Mouse (Mus musculus) olfactory bulb, adult 2 months (tissue): ENCODE data around the gene Robo2. TPM values are rescaled to one million over a fixed set of nuclear protein-coding genes. Genes with fewer than 3 reads are reported as not detected.

Source experiments
- H3K27ac ChIP-seq: fragments of 200-500 bp; 2 replicates; pipeline ENCODE4 v1.5.1; 2012; ENCODE audit warnings: low read depth, low read length; ENCODE audit not compliant: insufficient read depth
- H3K4me1 ChIP-seq: fragments of 200-500 bp; 2 replicates; pipeline ENCODE4 v1.6.1; 2012; ENCODE audit warnings: low read length; ENCODE audit not compliant: control insufficient read depth, insufficient read depth
- H3K4me3 ChIP-seq: fragments of 200-500 bp; 2 replicates; pipeline ENCODE4 v1.5.1; 2012; ENCODE audit warnings: mild to moderate bottlenecking, low read depth, low read length, moderate library complexity; ENCODE audit not compliant: insufficient read depth
- CTCF ChIP-seq: fragments of 200-500 bp; IDR thresholded peaks from 2 replicates; pipeline ENCODE4 v1.5.1; 2012; ENCODE audit warnings: low read depth, mild to moderate bottlenecking, low read length, moderate library complexity; ENCODE audit not compliant: insufficient read depth
- POLR2A ChIP-seq: fragments of 200-500 bp; IDR thresholded peaks from 2 replicates; pipeline ENCODE4 v1.6.1; 2012; ENCODE audit warnings: mild to moderate bottlenecking, low read depth, low read length, moderate library complexity; ENCODE audit not compliant: insufficient read depth
- WGBS: fragments of 180-500 bp; shearing (Covaris S2); methylation state at CpG from one replicate; pipeline ENCODE4 v1.1.7; 2018; 5-methylcytosine and 5-hydroxymethylcytosine counted together
- polyA plus RNA-seq: library from polyadenylated mRNA; stranded (reverse); fragments of >200 nt; gene quantifications from 2 replicates; pipeline ENCODE4 v1.2.4, GENCODE M21; 2012; ENCODE audit warnings: low replicate concordance; ENCODE audit not compliant: missing spikeins, insufficient read depth, insufficient read length

The Robo2 gene
- polyA plus RNA-seq, 1 experiment, result 51.4 TPM

DNA sequence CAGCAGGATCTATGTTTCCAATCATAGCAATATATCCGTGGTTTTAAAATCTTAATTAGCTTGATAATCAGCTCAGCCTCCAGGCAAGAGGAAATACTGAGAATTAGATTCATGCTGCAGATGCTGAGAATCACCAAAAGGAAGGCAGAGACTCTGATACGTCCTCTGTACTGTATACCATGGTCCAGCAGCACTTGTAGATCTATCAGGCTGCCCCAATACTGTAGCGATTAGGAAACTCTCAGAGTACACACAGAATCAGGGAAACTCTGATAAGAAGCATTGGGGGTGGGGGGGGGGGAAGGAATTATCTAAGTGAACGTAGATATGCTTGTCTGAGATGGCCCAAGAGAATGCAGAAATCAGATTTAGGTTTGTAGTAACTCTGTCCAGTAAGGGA, 496.7 kb downstream of the Robo2 start:
- Histone ChIP-seq H3K4me1 (no peaks in the 10 kb centered on the region), H3K27ac (no peak overlapping the region), H3K4me3 (no peak overlapping the region)
- 76% methylated on average over 4 of the region's 4 CpGs for WGBS
- TF ChIP-seq CTCF (no peak), POLR2A (no peak)

DNA sequence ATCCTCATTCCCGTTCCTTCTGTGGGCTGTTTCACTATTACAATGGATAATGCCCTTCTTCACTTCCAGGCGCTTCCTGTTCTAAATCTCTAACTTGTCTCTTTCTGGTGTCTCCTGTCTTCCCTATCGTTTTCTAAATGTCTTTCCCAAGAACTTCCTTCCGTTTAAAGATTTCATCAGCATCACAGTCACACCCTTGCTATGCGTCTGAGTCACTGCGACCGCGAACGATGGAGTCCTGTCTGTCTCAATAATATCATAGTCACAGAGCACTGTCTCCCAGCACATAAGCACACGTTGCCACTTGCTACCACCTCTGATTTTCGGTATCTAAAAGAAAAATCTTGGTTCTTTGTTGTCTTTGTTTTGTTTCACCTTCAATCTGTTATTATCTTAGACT, 503.1 kb downstream of the Robo2 start:
- Histone ChIP-seq H3K4me1 (no peaks in the 10 kb centered on the region), H3K4me3 (no peak overlapping the region), H3K27ac (no peak overlapping the region)
- 90% methylated on average over 11 of the region's 11 CpGs for WGBS
- TF ChIP-seq CTCF, result no peak
- no peak for TF ChIP-seq POLR2A

DNA sequence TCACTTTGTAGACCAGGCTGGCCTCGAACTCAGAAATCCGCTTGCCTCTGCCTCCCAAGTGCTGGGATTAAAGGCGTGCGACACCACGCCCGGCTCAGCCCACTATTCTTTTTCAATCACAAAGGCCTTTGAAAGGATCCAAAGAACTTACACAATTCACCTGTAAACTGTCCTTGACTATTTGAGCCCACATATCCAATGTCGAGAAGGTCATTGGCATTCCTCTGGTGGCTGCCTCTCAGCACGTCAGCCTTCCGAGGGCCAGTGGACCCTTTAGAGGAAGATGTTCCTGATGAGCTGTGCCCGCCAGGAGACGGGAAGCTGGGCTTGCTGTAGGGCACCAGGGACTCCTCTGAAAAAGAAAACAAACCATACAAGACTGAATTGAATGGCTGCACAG, 514.8 kb downstream of the Robo2 start:
- Histone ChIP-seq H3K4me1 (no peaks in the 10 kb centered on the region), H3K4me3 (no peak overlapping the region), H3K27ac (no peak overlapping the region)
- WGBS, result 96% methylated on average over 11 of the region's 11 CpGs
- no peak for TF ChIP-seq CTCF
- no peak for TF ChIP-seq POLR2A

DNA sequence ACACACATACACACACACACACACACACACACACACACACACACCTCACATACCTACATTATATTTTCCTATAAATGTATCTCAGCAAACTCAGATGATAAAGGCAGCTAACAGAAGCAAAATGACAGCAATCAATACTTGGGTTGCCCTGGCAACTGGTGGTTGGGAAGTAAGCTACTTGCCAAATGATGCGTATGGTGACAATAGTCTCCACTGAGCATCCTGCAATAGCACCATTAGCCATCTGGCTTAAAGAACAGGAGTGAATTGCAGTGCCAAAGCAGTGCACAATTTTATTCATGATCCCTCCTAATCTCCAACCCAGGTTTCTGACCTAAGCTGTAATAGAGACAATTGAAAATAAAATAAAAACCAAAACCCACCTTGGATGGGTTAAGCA, 529.7 kb downstream of the Robo2 start:
- Histone ChIP-seq H3K27ac (no peak overlapping the region), H3K4me1 (no peaks in the 10 kb centered on the region), H3K4me3 (no peak overlapping the region)
- TF ChIP-seq CTCF, result no peak
- 78% methylated on average over 1 of the region's 1 CpGs for WGBS

DNA sequence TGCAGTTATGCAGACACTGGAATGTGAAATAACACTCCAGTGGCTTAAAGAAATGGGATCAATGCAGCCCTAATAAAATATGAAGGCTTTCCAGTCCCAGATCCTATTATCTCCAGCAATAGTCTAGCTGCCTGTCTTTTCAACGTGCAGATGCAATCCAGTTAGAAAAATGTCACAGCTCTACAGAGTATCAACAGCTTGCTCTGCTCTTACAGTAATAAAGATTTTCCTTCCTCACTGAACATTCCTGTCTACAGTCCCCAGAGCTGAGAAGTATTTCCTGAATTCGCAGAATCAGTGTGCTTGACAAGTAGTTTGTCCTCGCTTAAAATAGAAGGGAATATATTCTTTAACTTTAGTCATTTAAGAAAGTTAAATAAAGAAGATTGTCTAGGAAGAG, 533.7 kb downstream of the Robo2 start:
- no peak overlapping the region for H3K4me3 ChIP-seq
- 71% methylated on average over 3 of the region's 3 CpGs for WGBS
- TF ChIP-seq CTCF (no peak), POLR2A (no peak)
- H3K27ac ChIP-seq, result no peak overlapping the region
- H3K4me1 ChIP-seq, result no peaks in the 10 kb centered on the region

DNA sequence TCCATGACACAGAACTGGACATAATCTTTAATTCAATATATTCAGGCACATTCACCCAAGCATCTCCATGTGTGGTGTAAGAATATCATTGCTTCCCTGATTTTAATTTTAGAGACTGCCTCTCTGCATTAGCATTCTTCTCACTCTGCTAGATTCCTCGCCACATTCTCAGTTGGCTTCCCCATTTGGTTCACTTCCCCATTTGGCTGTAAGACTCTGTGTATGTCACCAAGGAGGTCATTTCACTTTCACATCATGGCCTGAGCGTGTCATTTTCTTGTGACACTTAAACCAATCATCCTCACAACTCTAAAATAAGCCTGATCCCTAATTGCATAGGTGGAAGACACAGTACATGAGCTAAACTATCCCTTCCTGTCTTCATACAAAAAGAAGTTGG, 536.6 kb downstream of the Robo2 start:
- Histone ChIP-seq H3K27ac (no peak overlapping the region), H3K4me3 (no peak overlapping the region), H3K4me1 (no peaks in the 10 kb centered on the region)
- TF ChIP-seq POLR2A, result no peak
- no peak for TF ChIP-seq CTCF
- 84% methylated on average over 2 of the region's 2 CpGs for WGBS

DNA sequence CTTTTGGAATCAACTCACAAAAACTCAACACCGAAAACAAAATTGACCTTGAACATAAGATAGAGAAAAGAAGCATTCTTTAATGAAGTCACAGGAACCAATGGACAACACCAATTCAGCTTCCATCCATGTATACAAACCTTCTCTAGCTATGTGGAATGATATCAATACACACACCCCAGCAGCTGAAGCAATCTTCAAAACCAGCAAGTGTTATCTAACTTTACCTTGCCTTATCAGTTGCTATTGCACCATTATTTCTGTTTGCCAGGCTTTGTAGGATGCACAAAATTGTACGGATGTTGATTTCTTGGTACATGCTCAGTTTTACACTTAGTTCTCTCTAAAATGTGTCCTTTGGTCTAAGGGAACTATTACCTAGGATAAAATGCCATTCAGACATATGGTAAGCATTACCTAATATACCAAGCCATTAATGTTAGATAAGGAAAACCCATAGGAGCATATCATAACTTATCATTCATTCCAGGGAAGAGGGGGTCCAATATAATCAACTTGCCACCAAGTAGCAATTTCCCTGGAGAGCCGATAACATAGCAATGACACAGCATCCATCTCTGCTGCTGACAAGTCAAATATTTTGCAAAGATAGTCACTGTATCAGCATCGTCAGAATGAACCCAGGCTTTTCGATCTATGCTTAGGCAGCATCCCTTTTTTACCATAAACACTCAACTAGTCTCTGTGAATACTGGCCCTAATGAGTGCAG, 537.6 kb downstream of the Robo2 start:
- TF ChIP-seq POLR2A (no peak), CTCF (no peak)
- 96% methylated on average over 5 of the region's 5 CpGs for WGBS
- H3K4me1 ChIP-seq, result no peaks in the 10 kb centered on the region
- H3K4me3 ChIP-seq, result no peak overlapping the region
- no peak overlapping the region for H3K27ac ChIP-seq

DNA sequence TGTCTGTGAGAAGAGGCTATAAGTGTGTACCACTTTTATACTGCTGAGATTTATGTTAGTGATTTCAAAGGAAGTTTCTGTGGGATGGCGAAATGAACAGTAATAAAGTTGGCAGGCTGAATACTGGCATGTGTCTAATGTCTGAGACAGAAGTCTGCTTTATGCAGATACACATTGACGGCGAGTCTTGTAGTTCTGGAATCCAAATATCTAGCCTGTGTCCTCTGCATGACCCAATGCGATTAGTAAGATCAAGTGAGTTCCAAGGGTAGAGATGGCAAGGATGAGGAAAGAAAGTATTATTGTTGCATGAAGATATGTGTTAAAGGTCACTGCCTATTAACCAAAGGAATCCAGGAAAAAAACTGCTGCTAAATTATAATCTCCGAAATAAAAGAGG, 541.3 kb downstream of the Robo2 start:
- no peaks in the 10 kb centered on the region for H3K4me1 ChIP-seq
- 57% methylated on average over 5 of the region's 5 CpGs for WGBS
- H3K27ac ChIP-seq, result no peak overlapping the region
- TF ChIP-seq POLR2A, result no peak
- TF ChIP-seq CTCF, result no peak
- no peak overlapping the region for H3K4me3 ChIP-seq

DNA sequence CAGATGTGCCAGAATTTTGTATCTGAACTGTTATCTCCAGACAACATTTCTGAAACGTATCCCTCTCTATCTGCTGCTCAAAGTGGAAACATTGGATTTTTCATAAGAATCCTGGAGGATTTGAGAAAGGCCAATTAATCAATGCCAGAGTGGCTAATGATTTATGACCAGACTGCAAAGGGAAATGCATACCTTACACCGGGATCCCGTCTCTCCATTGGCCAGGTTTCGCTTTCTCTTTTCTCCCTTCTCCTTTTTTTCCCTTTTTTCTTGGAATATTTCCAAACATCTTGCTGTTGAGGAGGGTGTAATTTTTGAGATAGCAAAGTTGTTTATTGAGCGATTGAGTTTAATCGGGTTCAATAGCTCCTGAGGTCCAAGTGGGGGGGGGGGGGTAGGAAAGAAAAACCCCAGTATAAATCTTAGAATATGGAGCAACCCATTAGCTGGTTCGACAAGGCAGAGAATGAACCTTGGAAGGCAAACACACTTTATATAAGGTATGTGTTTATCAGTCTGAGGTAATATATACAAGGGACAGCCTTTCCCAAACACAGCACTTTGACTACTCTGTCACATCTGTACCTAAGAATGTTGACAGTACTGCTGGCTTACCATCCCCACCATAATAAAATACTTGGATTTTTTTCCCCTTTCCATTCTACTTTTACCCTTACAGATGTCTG, 542.0 kb downstream of the Robo2 start:
- TF ChIP-seq CTCF, result no peak
- no peak for TF ChIP-seq POLR2A
- H3K27ac ChIP-seq, result no peak overlapping the region
- H3K4me1 ChIP-seq, result no peaks in the 10 kb centered on the region
- WGBS, result 73% methylated on average over 7 of the region's 7 CpGs
- H3K4me3 ChIP-seq, result no peak overlapping the region

DNA sequence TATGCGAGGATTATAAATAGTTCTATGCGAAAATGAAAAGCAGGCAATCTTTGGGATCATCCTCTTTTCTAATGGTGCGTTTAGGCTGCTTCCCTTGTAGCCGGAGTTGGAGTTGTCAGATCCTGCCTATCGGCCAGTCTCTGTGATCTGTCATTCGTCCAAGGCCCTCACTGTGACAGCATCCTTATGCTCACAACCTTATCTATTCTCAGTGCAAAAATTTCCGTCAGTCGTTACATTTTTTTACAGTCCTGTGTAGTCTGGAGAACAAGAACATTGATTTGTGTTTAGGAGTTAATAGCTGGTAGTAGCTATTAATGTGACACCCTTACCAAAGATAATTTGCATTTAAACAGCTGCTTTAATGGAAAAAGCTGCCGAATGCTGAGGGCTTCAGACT, 547.0 kb downstream of the Robo2 start:
- no peak overlapping the region for H3K4me3 ChIP-seq
- 44% methylated on average over 9 of the region's 9 CpGs for WGBS
- H3K4me1 ChIP-seq, result 0 out of 2 replicates have a peak, but pooled peaks cover 2% of the 10 kb centered on the region
- TF ChIP-seq POLR2A (no peak), CTCF (no peak)
- peak overlapping the region; percentile 33; the same call in 1 of the 2 replicates for H3K27ac ChIP-seq
